Mouse (Mus musculus): ENCODE measurements around the gene Pdgfb. TPM values are rescaled to one million over a fixed set of nuclear protein-coding genes. Genes with fewer than 3 reads are reported as not detected.

Pdgfb gene
- total and polyA plus RNA-seq, 2 experiments from 2014 or later, result 3.5 to 32.2 TPM

DNA sequence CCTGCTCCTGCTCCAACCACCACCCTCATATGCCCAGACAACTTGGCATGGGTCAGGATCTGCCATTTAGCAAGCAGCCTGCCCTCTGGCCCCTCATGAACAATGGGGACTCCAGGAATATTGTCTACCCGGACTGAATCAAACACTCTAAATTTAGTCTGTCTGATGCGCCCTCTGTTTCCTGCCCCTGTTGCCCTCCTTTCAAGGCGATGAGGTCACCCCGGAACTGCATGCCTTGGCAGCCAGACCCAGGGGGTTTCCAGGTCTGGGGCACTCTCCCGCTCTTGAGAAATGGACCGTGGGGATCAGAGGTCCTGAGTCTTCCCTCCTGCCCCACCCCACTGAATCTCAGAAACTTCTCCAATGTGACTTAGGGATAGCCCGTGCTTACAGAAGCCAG lies 10.8 kb upstream of the Pdgfb start:
- Histone ChIP-seq H3K4me1 (ENCODE audit: control insufficient read depth, insufficient read depth) (peaks cover 38% of the 10 kb centered on the region), H3K27ac (ENCODE audit: low read depth) (peak overlapping the region; percentile 81), H3K4me3 (ENCODE audit: low read depth, low read length) (no peak overlapping the region), H3K36me3 (replicated peaks; ENCODE audit: control insufficient read depth, insufficient read depth, low read length) (no peaks in the 10 kb centered on the region), H3K9me3 (replicated peaks; ENCODE audit: control insufficient read depth, low read length) (no peaks in the 10 kb centered on the region), H3K9ac (replicated peaks; ENCODE audit: low read depth, low read length) (no peak overlapping the region), H3K4me2 (ENCODE audit: low read depth, low read length) (no peak overlapping the region), H3K27me3 (ENCODE audit: control insufficient read depth, insufficient read depth, low read length) (no peaks in the 10 kb centered on the region)
- 31% methylated on average over 7 of the region's 7 CpGs for WGBS
- ATAC-seq (ENCODE audit: insufficient read depth, low read depth) (no peak), DNase-seq (ENCODE audit: low spot score) (no peak)
- TF ChIP-seq CTCF (IDR thresholded peaks at IDR 0.05; ENCODE audit: low read depth) (no peak), EP300 (IDR thresholded peaks at IDR 0.05; ENCODE audit: low read depth) (no peak)

DNA sequence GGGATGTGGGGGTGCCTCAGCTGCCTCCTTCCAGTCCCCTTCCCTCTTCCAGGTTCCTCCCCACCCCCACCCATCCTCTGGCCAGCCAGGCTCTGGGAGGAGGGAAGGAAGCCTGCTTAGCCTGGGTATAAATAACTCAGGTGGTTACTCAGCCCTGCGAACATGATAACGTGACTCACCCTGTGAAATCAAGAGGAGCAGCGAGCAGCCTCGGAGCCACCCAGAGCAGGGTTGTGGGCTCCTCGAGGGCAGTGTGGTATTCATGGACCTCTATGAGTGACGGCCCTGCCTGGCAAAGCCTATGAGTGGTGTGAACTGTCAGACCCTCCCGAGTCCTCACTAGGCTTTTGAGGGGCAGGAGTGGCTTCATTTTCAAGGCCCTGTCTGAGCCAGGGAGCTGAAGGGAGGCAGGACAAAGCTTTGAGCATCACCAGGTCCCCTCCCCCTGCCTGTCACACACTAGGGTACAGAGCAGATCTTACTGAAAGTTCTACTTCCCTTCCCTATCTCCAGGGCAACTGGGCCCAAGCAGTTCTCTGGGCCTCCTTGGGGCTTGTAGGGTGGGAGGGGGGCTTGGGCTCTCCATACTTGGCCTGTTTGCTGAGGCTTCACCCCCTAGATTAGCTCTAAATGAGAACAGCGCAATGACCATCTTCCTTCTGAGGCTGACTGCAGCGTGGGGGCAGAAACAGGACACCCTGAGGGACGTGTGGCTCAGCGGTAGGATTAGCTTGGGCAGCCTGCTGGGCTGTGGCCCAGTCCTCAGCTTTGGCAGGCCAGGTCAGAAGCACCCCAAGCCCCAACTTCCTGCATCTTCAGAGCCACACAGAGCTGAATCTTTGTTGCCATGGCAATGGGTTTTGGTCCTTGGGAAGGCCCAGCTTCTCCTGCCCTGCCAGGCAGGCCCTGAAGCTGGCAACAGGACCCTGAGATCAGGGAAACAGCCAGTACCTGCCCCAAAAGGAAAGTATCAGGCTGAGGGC lies 9.8 kb upstream of the Pdgfb start:
- Histone ChIP-seq H3K4me1 (ENCODE audit: control insufficient read depth, insufficient read depth) (peaks cover 38% of the 10 kb centered on the region), H3K27ac (ENCODE audit: low read depth) (peak overlapping the region; percentile 81), H3K4me3 (ENCODE audit: low read depth, low read length) (no peak overlapping the region), H3K27me3 (ENCODE audit: control insufficient read depth, insufficient read depth, low read length) (no peaks in the 10 kb centered on the region), H3K9ac (replicated peaks; ENCODE audit: low read depth, low read length) (no peak overlapping the region), H3K4me2 (ENCODE audit: low read depth, low read length) (no peak overlapping the region; the same call in 1 of the 2 replicates), H3K9me3 (replicated peaks; ENCODE audit: control insufficient read depth, low read length) (no peaks in the 10 kb centered on the region), H3K36me3 (replicated peaks; ENCODE audit: control insufficient read depth, insufficient read depth, low read length) (no peaks in the 10 kb centered on the region)
- ATAC-seq (ENCODE audit: insufficient read depth, low read depth), result peak; percentile 87
- TF ChIP-seq EP300 (IDR thresholded peaks at IDR 0.05; ENCODE audit: low read depth) (no peak), CTCF (IDR thresholded peaks at IDR 0.05; ENCODE audit: low read depth) (no peak)
- WGBS, result 29% methylated on average over 11 of the region's 11 CpGs
- peak; percentile 70 for DNase-seq (ENCODE audit: low spot score)

DNA sequence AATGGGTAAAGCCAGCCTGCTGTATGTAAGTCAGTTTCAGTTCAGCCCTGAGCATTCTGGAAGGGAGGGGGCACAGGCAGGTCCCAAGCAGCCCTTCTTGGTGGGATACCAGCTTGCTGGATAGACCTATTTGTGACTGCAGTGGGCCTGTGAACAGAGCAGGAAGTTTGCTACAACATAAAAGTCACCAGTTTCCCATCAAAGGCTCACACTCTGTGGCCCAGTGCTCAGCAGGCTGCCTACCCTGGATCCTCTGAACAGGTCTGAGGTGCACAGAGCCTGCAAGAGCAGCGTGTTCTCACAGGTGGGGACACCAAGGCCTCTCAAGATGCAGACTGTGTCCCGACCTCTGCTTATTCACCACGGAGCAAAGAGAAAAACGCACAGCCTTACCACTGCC lies 5.7 kb upstream of the Pdgfb start:
- WGBS, result 87% methylated on average over 4 of the region's 4 CpGs
- no peak for ATAC-seq (ENCODE audit: insufficient read depth, low read depth)
- TF ChIP-seq CTCF (IDR thresholded peaks at IDR 0.05; ENCODE audit: low read depth) (no peak), EP300 (IDR thresholded peaks at IDR 0.05; ENCODE audit: low read depth) (no peak)
- no peak overlapping the region for H3K4me2 ChIP-seq (ENCODE audit: low read depth, low read length)
- no peaks in the 10 kb centered on the region for H3K9me3 ChIP-seq (replicated peaks; ENCODE audit: control insufficient read depth, low read length)
- H3K4me1 ChIP-seq (ENCODE audit: control insufficient read depth, insufficient read depth), result peaks cover 20% of the 10 kb centered on the region
- no peak for DNase-seq (ENCODE audit: low spot score)
- no peaks in the 10 kb centered on the region for H3K36me3 ChIP-seq (replicated peaks; ENCODE audit: control insufficient read depth, insufficient read depth, low read length)
- H3K27ac ChIP-seq (ENCODE audit: low read depth), result no peak overlapping the region
- no peak overlapping the region for H3K9ac ChIP-seq (replicated peaks; ENCODE audit: low read depth, low read length)
- H3K27me3 ChIP-seq (ENCODE audit: control insufficient read depth, insufficient read depth, low read length), result peaks cover 9% of the 10 kb centered on the region
- no peak overlapping the region for H3K4me3 ChIP-seq (ENCODE audit: low read depth, low read length)

DNA sequence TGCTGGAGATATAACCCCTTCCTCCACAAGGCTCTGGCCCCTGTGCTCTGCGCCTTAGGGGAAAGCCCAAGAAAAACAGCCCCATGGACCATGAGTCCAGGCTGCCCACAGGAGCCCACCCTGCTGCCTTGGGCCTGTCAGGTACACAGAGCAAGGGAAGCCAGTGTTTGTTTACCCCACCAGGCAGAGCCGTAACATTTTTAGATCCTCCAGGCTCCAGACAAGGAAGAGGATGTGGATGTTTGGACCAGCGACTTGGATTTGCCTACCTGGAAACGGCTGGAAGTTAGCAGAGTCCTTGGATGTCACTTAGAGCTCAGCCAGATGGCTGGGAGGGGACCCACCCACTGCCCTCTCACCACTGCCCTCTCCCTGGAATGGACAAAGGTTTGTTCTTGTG lies 4.8 kb upstream of the Pdgfb start:
- DNase-seq (ENCODE audit: low spot score) (no peak), ATAC-seq (ENCODE audit: insufficient read depth, low read depth) (no peak)
- Histone ChIP-seq H3K27ac (ENCODE audit: low read depth) (no peak overlapping the region), H3K4me2 (ENCODE audit: low read depth, low read length) (no peak overlapping the region), H3K36me3 (replicated peaks; ENCODE audit: control insufficient read depth, insufficient read depth, low read length) (no peaks in the 10 kb centered on the region), H3K27me3 (ENCODE audit: control insufficient read depth, insufficient read depth, low read length) (peaks cover 17% of the 10 kb centered on the region), H3K4me3 (ENCODE audit: low read depth, low read length) (no peak overlapping the region), H3K9me3 (replicated peaks; ENCODE audit: control insufficient read depth, low read length) (no peaks in the 10 kb centered on the region), H3K9ac (replicated peaks; ENCODE audit: low read depth, low read length) (no peak overlapping the region), H3K4me1 (ENCODE audit: control insufficient read depth, insufficient read depth) (peaks cover 15% of the 10 kb centered on the region)
- TF ChIP-seq EP300 (IDR thresholded peaks at IDR 0.05; ENCODE audit: low read depth), result no peak
- TF ChIP-seq CTCF (IDR thresholded peaks at IDR 0.05; ENCODE audit: low read depth), result no peak
- WGBS, result 56% methylated on average over 4 of the region's 4 CpGs

DNA sequence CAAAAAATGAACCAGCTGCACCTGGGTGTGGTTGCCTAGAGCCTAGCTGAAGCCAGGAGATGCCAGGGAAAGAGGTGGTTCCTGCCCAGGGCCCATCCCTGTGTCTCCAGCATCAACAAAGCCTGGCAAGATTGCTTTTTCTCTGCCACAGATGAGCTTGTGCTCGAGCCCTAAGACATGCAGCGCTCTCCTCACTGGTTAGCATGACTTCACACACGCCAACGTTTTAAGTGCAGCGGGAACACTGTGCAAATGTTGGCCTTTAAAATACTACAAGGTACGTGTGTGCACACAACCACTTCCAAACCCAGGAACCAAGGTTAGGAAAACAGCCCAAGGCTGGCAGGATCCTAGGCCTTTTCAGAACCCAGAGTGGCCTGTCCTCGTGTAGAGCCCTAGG lies 4.4 kb upstream of the Pdgfb start:
- Histone ChIP-seq H3K9me3 (replicated peaks; ENCODE audit: control insufficient read depth, low read length) (no peaks in the 10 kb centered on the region), H3K9ac (replicated peaks; ENCODE audit: low read depth, low read length) (no peak overlapping the region), H3K27me3 (ENCODE audit: control insufficient read depth, insufficient read depth, low read length) (peaks cover 17% of the 10 kb centered on the region), H3K4me2 (ENCODE audit: low read depth, low read length) (no peak overlapping the region), H3K36me3 (replicated peaks; ENCODE audit: control insufficient read depth, insufficient read depth, low read length) (no peaks in the 10 kb centered on the region), H3K4me3 (ENCODE audit: low read depth, low read length) (no peak overlapping the region), H3K4me1 (ENCODE audit: control insufficient read depth, insufficient read depth) (peaks cover 11% of the 10 kb centered on the region), H3K27ac (ENCODE audit: low read depth) (no peak overlapping the region)
- WGBS, result 81% methylated on average over 7 of the region's 7 CpGs
- DNase-seq (ENCODE audit: low spot score) (no peak), ATAC-seq (ENCODE audit: insufficient read depth, low read depth) (no peak)
- TF ChIP-seq EP300 (IDR thresholded peaks at IDR 0.05; ENCODE audit: low read depth) (no peak), CTCF (IDR thresholded peaks at IDR 0.05; ENCODE audit: low read depth) (no peak)

All from heart, postnatal 0 days (tissue).